Mouse (Mus musculus): Measurements from ENCODE around the gene Timp3.
A peak's percentile ranks its signal among the peaks of the same experiment; 100 is the strongest.

The Timp3 gene

DNA sequence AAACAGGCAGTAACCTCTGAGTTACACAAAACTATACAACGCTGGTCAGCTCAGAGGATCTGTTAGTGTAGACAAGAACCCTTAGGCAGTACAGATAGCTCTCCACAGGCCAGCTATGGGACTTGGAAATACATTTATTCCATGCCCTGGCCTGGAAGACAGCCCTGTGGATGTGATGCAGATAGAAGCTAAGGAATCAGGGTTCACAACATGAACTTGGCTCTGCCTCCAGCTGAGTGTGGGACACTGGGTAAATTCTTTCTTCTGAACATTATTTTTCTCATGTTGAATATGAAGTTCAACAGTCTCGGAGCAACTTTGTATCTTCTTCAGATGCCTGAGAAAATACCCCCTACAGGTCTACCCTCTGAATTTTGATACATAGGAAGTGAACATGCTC lies 2.9 kb upstream of the Timp3 start:
- DNase-seq (ENCODE audit: low spot score in 2 of 2) = no peak

- DNase-seq (ENCODE audit: low spot score in 2 of 2) = no peak
Observed at GRCm38 (mm10) chr10:86298326-86298725, 1.8 kb upstream of the Timp3 start.

- DNase-seq (ENCODE audit: low spot score in 2 of 2) = no peak
Observed at GRCm38 (mm10) chr10:86299795-86300194, 377 bp upstream of the Timp3 start.

DNA sequence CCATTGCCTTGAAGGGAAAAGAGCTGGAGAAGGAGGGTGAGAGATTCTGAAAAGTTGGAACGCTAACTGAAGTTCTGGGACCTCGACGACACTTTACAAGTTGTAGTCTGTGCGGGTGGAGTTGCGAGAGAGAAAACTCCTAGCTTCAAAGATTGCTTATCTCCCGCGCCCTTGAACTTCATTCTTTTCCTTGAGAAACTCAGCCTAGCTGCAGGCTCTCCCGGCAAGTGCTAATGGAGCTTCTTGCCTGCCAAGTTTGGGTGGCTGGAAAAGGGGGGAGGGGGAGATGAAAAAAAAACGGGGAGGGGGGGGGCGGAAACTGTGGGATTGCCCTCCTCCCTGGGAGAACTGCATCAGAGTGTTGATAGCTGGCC lies 932 bp downstream of the Timp3 start:
- DNase-seq (ENCODE audit: low spot score in 2 of 2) = no peak

DNA sequence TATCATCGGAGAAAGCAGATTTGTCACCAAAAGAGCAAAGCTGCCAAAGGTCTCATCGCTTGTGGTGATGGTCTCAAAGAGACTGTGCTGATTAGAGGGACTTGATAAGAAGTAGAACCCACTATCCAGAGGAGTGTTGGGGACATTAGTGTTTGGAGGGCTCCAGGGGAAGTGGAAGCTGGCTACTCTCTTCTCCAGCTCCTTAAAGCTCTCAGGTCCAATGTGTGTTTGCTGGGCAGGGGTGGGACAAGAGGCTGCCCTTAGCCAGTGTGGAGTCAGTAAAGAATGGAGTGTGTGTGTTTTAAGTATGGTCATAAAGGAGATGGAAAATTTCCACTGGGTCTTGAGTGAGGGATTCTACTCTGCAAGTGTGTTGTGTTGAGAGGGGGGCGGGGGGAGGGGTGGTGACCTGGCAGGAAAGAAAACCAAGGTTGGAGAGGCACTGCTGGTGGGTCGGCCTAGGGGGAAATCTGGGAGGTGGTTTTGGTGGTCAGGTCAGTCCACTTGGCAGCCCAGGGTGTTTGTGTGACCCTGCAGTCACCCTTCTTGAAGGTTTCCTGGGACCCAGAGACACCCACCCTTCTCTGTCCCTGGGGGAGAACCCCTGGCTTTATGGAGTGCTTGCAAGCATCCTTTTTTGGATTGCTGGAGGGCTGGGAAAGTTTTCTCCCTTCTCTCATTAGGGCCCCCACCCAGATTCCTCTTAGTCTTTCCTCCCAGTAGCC lies 1.6 kb downstream of the Timp3 start:
- no peak for DNase-seq (ENCODE audit: low spot score in 2 of 2)

DNA sequence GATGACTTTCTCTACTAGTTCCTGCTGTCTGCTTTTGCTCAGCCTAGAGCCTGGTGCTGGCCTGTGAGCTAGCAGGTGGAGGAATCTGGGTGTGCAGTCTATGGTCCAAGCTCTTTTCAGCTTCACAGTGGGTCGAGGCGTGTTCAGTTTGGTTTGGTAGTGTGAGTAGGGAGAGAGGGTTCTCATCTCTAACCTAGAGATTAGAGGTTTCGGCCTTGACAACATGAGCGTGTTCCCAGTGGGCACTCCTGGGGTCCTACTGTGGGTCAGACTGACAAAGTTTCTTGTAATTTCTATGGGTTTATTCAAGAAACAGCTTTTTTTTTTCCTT lies 2.1 kb downstream of the Timp3 start:
- no peak for DNase-seq (ENCODE audit: low spot score in 2 of 2)

- DNase-seq (ENCODE audit: low spot score in 2 of 2) = peak; percentile 83 to 86
Observed at GRCm38 (mm10) chr10:86302761-86303494, 2.8 kb downstream of the Timp3 start.

DNA sequence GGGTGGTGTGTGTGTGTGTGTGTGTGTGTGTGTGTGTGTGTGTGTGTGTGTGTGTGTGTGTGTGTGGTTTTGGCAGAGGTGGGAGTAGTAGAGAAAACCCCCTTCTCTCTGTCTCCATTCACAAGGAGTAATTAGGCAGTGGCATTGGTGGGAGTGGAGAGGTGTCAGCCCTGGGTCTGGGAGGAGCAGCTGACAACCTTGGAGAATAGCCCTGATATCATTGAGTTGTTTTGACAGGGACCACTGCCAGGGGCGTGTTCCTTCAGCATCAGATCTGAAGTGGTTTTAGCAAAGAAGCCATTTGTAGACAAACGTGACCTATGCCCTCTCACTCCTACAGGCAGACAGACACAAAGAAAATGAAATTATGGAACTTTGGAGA lies 3.3 kb downstream of the Timp3 start:
- DNase-seq (ENCODE audit: low spot score in 2 of 2) = no peak

GRCm38 (mm10) chr10:86304583-86304982 lies 4.4 kb downstream of the Timp3 start:
- no peak for DNase-seq (ENCODE audit: low spot score in 2 of 2)

DNA sequence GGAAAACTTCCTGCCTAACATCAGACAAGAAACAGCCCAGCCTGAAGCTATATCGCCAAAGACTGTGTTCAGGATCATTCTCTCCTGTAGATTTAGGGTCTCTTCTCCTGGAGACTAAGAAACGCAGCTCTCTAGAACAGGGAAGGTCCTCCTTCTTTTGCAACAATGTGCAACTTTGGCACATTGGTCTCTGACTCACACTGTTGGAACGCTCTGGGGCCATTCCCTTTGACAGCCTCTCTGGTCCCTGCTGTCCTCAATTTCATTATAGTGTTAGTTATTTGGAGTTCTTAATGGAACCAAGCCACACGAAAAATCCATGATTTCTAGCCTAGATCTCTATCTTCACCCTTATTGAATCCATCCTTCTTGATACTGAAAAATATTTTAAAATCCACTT lies 7.1 kb downstream of the Timp3 start:
- DNase-seq (ENCODE audit: low spot score in 2 of 2) = no peak

DNA sequence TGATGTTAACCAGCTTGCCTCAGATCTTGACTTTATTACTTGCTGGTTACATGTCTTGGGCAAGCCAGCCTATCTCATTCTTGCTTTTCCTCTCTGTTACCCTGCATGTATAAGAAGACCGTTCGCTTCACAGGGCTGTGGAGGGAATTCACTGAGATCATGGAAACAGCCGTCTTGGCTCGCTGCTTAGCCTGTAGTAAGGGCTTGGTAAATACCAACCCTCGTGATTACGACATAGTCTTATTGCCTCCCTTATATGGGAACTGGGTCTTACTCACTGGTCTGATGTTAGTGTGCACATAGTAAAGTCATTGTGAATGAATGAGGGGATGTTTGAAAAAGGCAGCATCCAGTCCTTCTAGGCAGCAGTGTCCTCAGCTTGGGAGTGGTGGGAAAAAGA lies 10.4 kb downstream of the Timp3 start:
- DNase-seq (ENCODE audit: low spot score in 2 of 2) = no peak

- no peak for DNase-seq (ENCODE audit: low spot score in 2 of 2)
Observed at GRCm38 (mm10) chr10:86312976-86313375, 12.8 kb downstream of the Timp3 start.

DNA sequence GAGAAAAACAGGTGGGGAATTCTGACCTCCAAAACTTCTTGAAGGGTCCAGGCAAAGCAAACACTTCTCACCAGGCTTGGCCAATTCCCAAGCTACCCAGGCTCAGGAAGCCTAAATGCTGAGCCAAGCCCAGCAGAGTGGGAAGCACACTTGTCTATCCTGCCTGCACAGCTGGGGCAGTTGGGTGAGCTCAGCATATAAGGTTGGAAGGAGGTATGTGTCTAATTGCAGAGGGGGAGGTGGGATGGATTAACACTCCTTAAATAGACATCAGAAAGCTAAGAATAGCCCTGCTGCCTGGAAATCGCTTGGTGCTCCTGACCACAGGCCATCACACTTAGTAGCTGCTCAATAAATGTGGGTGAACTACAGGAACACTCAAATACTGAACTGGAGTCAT lies 13.3 kb downstream of the Timp3 start:
- DNase-seq (ENCODE audit: low spot score in 2 of 2) = no peak

DNA sequence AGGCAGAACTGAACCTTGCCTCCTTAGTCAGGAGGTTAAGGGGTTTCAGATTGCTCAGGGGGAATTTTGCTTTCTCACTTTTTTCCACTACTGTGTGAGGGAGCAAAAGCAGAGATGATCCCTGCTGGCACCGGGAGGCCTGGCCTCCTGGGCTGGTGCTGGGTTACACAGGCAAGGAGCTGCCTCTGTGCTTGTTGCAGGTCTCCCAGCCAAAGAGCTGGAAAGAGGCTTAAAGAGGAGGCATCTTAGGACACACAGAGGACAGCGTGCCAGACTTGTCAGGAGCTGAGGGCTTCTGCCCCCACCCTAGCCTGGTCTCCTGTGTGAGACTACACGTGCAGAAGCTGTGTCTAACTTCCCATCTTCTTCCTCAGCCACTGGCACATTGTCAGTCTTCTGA lies 15.3 kb downstream of the Timp3 start:
- no peak for DNase-seq (ENCODE audit: low spot score in 2 of 2)

GRCm38 (mm10) chr10:86317633-86318032 lies 17.5 kb downstream of the Timp3 start:
- DNase-seq (ENCODE audit: low spot score in 2 of 2) = no peak

DNA sequence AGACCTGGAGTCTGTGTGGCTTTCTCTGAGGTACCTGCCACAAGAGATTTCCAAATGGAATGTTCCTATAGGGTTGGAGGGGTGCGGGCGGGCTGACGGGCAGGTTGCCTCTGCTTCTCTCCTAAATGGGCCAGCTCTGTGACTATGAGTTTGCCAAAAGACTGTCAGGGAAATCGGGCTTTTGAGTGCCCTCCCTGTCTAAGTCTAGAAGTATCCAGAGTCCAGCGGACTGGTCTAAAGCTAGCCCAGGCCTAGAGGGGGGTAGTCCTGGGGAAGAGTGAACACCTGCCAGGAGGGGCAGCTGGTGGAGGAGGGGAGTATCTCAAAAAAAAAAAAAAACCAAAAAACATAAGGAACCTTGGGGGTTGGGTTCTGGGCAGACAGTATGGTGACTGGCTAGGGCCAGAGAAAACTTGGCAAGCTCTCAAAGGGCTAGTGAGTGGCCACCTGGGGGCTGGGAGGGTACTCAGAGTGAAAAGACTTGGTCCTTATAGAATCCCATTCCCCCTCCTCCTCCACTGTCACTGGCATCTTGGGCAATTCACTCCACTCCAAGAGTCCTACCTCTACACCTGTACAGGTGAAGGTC lies 18.5 kb downstream of the Timp3 start:
- DNase-seq (ENCODE audit: low spot score in 2 of 2) = no peak

- DNase-seq (ENCODE audit: low spot score in 2 of 2) = no peak
Observed at GRCm38 (mm10) chr10:86319526-86319925, 19.4 kb downstream of the Timp3 start.

DNA sequence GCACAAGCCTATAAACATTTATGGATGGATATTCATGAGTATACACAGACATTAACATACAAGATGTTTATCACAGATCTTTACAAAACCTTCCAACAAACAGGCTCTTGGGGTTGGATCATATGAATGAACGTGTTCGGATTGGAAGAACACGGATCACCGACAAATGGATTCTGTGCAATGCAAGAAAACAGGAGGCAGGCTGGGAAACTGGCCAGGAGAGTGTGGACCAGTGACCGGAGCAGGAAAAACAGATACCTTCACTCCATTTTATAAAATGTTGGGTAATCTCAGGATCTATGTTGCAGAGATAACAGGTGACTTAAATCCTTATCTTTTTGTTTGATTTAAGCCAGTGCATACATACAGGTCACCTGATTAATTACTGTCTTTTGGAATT lies 20.0 kb downstream of the Timp3 start:
- no peak for DNase-seq (ENCODE audit: low spot score in 2 of 2)

DNA sequence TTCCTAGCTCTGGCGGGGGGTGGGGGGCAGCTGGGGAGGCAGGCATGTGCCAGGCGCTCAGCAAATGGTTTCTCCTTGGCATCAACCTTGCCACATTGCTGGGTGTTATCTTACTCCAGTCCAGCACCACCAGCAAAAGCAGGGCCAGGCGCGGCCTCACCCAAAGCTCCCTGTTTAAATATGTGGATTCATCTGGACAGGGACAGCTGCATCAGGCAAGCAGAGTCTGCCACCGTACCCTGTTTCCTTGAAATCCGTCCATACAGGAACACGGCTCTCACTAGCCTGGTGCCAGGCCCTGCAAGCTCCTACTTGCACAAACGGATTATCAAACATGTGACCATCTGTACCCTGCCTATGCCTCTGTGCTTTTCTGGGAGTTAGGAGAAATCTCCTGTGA lies 21.0 kb downstream of the Timp3 start:
- DNase-seq (ENCODE audit: low spot score in 2 of 2) = peak in 1 of 2 experiments; percentile 64

- no peak for DNase-seq (ENCODE audit: low spot score in 2 of 2)
Observed at GRCm38 (mm10) chr10:86322006-86322405, 21.8 kb downstream of the Timp3 start.

DNA sequence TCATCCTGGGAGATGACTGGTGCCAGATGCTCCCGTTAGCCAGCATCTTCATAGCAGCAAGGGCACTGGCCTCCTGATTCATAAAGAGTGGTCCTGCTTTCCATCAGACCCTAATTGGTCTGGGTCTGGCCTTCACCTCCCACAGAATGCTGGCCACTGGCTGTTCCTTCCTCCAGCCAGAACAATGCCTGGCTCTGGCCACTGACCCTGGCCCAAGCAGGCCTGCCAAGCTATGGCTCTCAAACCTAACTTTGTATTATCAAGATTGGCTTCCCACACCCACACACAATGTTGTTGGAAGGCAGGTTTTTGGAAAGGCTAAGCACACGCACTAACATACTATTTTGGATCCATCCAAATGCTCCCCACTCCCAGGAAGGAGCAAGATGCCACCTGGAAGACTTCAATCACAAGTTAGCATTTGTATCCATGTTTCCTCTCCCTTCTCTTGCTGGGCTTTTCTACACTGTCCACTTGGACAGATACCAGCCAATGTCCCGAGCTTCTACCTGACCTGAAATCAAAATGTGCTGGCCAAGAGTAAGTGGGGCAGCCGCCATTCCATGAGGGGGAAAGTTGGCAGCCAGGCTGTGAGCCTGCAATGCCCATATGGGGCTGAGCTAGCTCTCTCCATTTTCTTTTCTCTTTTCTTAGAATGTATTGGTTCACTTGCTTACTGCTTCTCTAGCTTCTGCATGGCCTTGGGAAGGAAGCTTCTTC lies 23.3 kb downstream of the Timp3 start:
- DNase-seq (ENCODE audit: low spot score in 2 of 2) = peak; percentile 53 to 68

DNA sequence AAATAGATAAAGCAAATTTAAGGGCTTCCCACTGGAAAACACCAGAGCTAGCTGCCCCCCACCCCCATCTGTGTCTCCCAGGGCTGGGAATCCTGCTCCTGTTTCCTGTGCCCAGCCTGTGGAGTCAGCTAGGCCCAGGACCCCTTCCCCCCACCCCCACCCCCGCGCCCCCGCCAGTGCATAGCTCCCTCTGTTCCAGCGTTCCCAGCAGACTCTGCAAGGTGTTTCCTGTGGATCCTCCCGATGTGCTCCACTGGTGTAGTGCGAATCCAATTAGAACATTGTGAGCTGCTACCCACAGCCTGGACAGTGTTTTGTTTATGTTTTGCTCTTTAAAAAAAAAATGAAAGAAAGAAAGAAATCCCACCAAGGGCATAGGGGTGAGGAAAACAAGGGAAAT lies 25.1 kb downstream of the Timp3 start:
- no peak for DNase-seq (ENCODE audit: low spot score in 2 of 2)

GRCm38 (mm10) chr10:86328143-86328542 lies 28.0 kb downstream of the Timp3 start:
- no peak for DNase-seq (ENCODE audit: low spot score in 2 of 2)
